Mouse (Mus musculus): ENCODE data around the gene Tmem140. TPM values are rescaled to one million over a fixed set of nuclear protein-coding genes. Genes with fewer than 3 reads are reported as not detected.

Gene Tmem140
- polyA plus RNA-seq, 1 experiment from 2014 or later = 1.1 TPM

DNA sequence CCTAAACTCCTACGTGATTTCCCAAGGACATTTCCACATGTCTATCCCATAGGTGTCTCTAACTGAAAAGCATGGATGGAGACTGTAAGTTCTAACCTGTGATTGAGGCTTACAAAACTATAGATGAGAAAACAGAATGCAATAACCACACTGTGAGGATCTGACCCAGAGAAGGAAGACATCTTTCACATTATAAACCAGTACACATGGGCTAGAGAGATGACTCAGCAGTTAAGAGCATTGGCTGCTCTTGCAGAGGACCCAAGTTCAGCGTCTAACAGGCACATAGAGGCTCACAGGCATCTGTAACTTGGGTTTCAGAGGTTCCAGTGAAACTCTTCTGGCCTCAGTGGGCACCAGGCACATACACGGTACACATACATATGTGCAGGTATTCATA lies 51.5 kb downstream of the Tmem140 start:
- ATAC-seq (ENCODE audit: low FRiP score) = no peak
- WGBS = 90% methylated on average over 3 of the region's 3 CpGs
- peaks cover 7% of the 10 kb centered on the region for H3K4me1 ChIP-seq
- no peak overlapping the region for H3K4me3 ChIP-seq (replicated peaks)
- H3K27ac ChIP-seq (replicated peaks) = no peak overlapping the region
- no peaks in the 10 kb centered on the region for H3K9me3 ChIP-seq (replicated peaks)
- no peaks in the 10 kb centered on the region for H3K36me3 ChIP-seq
- no peak overlapping the region for H3K9ac ChIP-seq (replicated peaks)
- no peak overlapping the region for H3K4me2 ChIP-seq
- H3K27me3 ChIP-seq (replicated peaks) = no peaks in the 10 kb centered on the region

DNA sequence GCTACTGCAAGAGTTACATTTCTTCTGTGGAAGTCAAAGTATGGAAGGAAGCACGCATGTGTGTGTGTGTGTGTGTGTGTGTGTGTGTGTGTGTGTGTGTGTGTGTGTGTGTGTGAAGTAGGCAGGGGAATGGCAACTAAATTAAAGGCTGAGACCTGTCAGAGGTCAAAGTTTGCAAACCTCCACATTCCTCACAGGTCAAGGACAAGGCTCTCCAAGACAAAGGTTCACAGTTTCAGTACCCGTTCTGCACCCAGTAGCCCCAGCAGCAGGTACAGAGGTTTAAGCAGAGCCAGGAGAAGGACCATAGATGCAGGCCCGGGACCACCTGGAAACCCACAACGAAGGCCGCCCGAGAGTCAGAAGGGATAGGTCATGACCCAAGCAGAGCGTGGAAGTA lies 56.2 kb downstream of the Tmem140 start:
- Histone ChIP-seq H3K4me2 (no peak overlapping the region), H3K27me3 (replicated peaks) (no peaks in the 10 kb centered on the region), H3K4me1 (no peaks in the 10 kb centered on the region), H3K27ac (replicated peaks) (no peak overlapping the region), H3K4me3 (replicated peaks) (no peak overlapping the region), H3K36me3 (no peaks in the 10 kb centered on the region), H3K9ac (replicated peaks) (no peak overlapping the region), H3K9me3 (replicated peaks) (no peaks in the 10 kb centered on the region)
- no peak for ATAC-seq (ENCODE audit: low FRiP score)
- 85% methylated on average over 7 of the region's 7 CpGs for WGBS

DNA sequence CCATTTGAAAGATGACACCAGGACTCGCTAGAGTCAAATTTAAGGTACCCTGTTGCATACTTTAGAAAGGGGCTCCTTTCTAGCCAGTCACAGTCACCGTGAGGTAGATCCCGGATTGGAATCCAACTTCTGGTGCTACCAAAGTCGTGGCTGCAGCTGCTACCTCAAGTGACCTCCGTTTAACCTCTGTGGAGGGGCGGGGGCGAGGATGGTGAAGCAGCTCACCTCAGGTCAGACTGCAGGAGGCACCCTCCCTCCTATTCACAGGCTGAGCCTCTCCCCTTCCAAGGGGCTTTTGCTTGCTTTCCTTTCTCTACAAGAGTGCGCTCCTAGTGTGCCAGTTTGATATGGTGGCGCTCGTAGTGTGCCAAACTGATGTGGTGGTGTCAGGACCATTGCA lies 57.0 kb downstream of the Tmem140 start, which contains the start of gene Stra8:
TSS of gene Stra8 (plus strand) at position 208 of the 400 bp plus-strand sequence.
- H3K36me3 ChIP-seq = no peaks in the 10 kb centered on the region
- no peaks in the 10 kb centered on the region for H3K9me3 ChIP-seq (replicated peaks)
- no peak within 1 kb of the TSS for H3K4me2 ChIP-seq
- H3K4me1 ChIP-seq = no peaks in the 10 kb centered on the region
- ATAC-seq (ENCODE audit: low FRiP score) = no peak
- WGBS = 53% methylated on average over 10 of the region's 10 CpGs
- no peaks in the 10 kb centered on the region for H3K27me3 ChIP-seq (replicated peaks)
- no peak within 1 kb of the TSS for H3K9ac ChIP-seq (replicated peaks)
- no peak within 1 kb of the TSS for H3K27ac ChIP-seq (replicated peaks)
- no peak within 1 kb of the TSS for H3K4me3 ChIP-seq (replicated peaks)

DNA sequence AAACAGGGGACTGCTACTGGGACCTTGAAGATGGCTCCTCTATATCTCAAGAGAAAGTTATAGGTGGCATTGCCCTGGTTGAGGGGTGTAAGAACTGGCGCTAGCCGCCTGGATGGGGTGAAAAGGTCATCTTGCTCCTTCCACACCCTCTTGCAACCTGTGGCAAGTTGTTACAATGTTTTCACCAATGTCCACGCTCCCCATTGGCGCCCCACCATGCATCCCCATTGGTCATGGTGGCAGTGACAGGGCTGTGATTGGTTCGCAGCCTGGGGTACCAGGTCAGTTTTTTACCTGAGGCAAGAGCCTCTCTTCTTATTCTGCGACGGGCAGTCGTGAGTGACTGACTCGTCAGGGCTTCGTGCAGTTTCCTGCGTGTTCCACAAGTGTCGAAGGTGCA lies 57.7 kb downstream of the Tmem140 start:
- H3K27ac ChIP-seq (replicated peaks) = no peak overlapping the region
- H3K4me2 ChIP-seq = no peak overlapping the region
- no peaks in the 10 kb centered on the region for H3K4me1 ChIP-seq
- H3K9ac ChIP-seq (replicated peaks) = no peak overlapping the region
- H3K4me3 ChIP-seq (replicated peaks) = no peak overlapping the region
- WGBS = 96% methylated on average over 12 of the region's 12 CpGs
- H3K27me3 ChIP-seq (replicated peaks) = no peaks in the 10 kb centered on the region
- no peak for ATAC-seq (ENCODE audit: low FRiP score)
- no peaks in the 10 kb centered on the region for H3K36me3 ChIP-seq
- H3K9me3 ChIP-seq (replicated peaks) = no peaks in the 10 kb centered on the region

DNA sequence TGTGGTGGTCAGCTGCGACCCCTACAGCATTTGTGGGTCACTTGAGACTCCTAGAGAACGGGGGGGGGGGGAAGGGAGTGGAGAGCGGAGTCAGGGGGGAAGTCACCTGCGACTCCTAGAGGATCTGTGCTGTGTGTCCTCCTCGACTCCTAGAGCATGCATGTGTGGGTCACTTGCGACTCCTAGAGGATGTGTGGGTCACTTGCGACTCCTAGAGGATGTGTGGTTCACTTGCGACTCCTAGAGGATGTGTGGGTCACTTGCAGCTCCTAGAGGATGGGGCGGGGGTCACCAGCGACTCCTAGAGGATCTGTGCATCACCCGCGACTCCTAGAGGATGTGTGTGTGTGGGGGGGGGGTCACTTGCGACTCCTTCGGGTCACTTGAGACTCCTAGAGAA lies 59.0 kb downstream of the Tmem140 start:
- Histone ChIP-seq H3K4me3 (replicated peaks) (no peak overlapping the region), H3K36me3 (no peaks in the 10 kb centered on the region), H3K27me3 (replicated peaks) (no peaks in the 10 kb centered on the region), H3K4me2 (no peak overlapping the region), H3K4me1 (no peaks in the 10 kb centered on the region), H3K9me3 (replicated peaks) (no peaks in the 10 kb centered on the region), H3K27ac (replicated peaks) (no peak overlapping the region), H3K9ac (replicated peaks) (no peak overlapping the region)
- no peak for ATAC-seq (ENCODE audit: low FRiP score)
- 67% methylated on average over 13 of the region's 14 CpGs for WGBS

Other genes starting within 250 kb of the Tmem140 start
- 12.1 and 13.0 TPM in 2 replicates for gene Agbl3, start 82.7 kb upstream of the Tmem140 start, polyA plus RNA-seq (2015; fragmentation: Nextera tagmentation; extraction: Ambion mirVana)
- 8.8 and 10.6 TPM in 2 replicates for gene Cyren, start 14.9 kb downstream of the Tmem140 start, polyA plus RNA-seq (2015; fragmentation: Nextera tagmentation; extraction: Ambion mirVana)
- gene Wdr91, start 47.7 kb downstream of the Tmem140 start, polyA plus RNA-seq (2015; fragmentation: Nextera tagmentation; extraction: Ambion mirVana) = 13.4 and 15.1 TPM in 2 replicates
- not detected in 2 replicates for gene Stra8, start 57.0 kb downstream of the Tmem140 start, polyA plus RNA-seq (2015; fragmentation: Nextera tagmentation; extraction: Ambion mirVana)
- gene Slc23a4, start 125.3 kb downstream of the Tmem140 start, polyA plus RNA-seq (2015; fragmentation: Nextera tagmentation; extraction: Ambion mirVana) = 0.42 and 2.1 TPM in 2 replicates